Mouse (Mus musculus): Measurements from ENCODE around the gene Tbl1x.

DNA sequence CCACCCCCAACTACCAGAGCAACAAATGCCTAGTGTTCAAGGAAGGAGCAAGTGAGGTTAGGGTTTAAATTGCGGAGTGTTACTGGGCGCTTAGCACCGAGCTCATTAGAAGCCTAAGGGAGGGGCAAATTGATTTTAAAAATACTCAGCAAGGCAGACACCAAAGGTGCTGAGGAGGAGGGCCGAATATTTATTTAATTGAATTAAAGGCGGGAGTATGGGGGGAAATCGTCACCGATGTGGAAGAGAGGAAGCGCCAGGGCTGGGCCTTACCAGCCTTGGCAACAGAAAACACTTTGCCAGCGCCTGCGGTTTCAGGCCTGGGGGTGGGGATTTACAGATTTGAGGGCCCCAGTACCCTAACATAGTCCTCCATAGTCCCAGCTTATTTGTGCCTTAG, 1.0 kb upstream of the Tbl1x start:
- no peak for TF ChIP-seq POLR2A (IDR thresholded peaks at IDR 0.05; ENCODE audit: borderline replicate concordance, control insufficient read depth, low read depth, low read length)
- no peak for TF ChIP-seq CTCF (IDR thresholded peaks at IDR 0.05; ENCODE audit: control insufficient read depth, insufficient read depth, low read length)

Data from bone marrow, adult 2 months (tissue).